Mouse (Mus musculus): ENCODE data around the gene Lrrc8e. TPM values are rescaled to one million over a fixed set of nuclear protein-coding genes. Genes with fewer than 3 reads are reported as not detected.
A peak's percentile ranks its signal among the peaks of the same experiment; 100 is the strongest.
"Not testable (repeated sequence)": the region's sequence is repeated elsewhere in the genome, so short reads cannot be mapped to it uniquely, and the experiment has no call there.

The Lrrc8e gene
- polyA plus RNA-seq, 1 experiment from 2014 or later: not detected

GRCm38 (mm10) chr8:4250306-4250970, 23.8 kb downstream of the Lrrc8e start:
- Histone ChIP-seq H3K4me1 (ENCODE audit: control insufficient read depth, insufficient read depth, low read length) (peaks cover 13% of the 10 kb centered on the region), H3K27ac (ENCODE audit: low read length) (no peak overlapping the region), H3K9ac (ENCODE audit: low read depth, low read length) (no peak overlapping the region), H3K9me3 (replicated peaks; ENCODE audit: control insufficient read depth, low read length, poor library complexity, severe bottlenecking) (no peaks in the 10 kb centered on the region), H3K4me3 (ENCODE audit: low read depth, low read length) (no peak overlapping the region), H3K4me2 (ENCODE audit: low read length) (no peak overlapping the region), H3K27me3 (ENCODE audit: control insufficient read depth, insufficient read depth, low read depth, low read length) (no peaks in the 10 kb centered on the region), H3K36me3 (ENCODE audit: control insufficient read depth, insufficient read depth, low read length) (peaks cover 20% of the 10 kb centered on the region)
- 32% methylated on average over 26 of the region's 26 CpGs for WGBS
- ATAC-seq: 0 out of 2 replicates have a peak, but pooled peaks have one; percentile 1

GRCm38 (mm10) chr8:4252116-4252760, 25.6 kb downstream of the Lrrc8e start:
- H3K9me3 ChIP-seq (replicated peaks; ENCODE audit: control insufficient read depth, low read length, poor library complexity, severe bottlenecking): no peaks in the 10 kb centered on the region
- H3K4me1 ChIP-seq (ENCODE audit: control insufficient read depth, insufficient read depth, low read length): peaks cover 25% of the 10 kb centered on the region
- peak overlapping the region; percentile 87 for H3K9ac ChIP-seq (ENCODE audit: low read depth, low read length)
- peaks cover 12% of the 10 kb centered on the region for H3K36me3 ChIP-seq (ENCODE audit: control insufficient read depth, insufficient read depth, low read length)
- H3K4me3 ChIP-seq (ENCODE audit: low read depth, low read length): peak overlapping the region; percentile 84
- H3K4me2 ChIP-seq (ENCODE audit: low read length): peak overlapping the region; percentile 75
- peak; percentile 0; the same call in 1 of the 2 replicates for ATAC-seq
- WGBS: 43% methylated on average over 8 of the region's 8 CpGs
- peak overlapping the region; percentile 88 for H3K27ac ChIP-seq (ENCODE audit: low read length)
- no peaks in the 10 kb centered on the region for H3K27me3 ChIP-seq (ENCODE audit: control insufficient read depth, insufficient read depth, low read depth, low read length)

GRCm38 (mm10) chr8:4252934-4253841, 26.6 kb downstream of the Lrrc8e start, which contains the start of gene Snapc2:
Snapc2 (plus strand) TSS chr8:4253080.
- Histone ChIP-seq H3K9me3 (replicated peaks; ENCODE audit: control insufficient read depth, low read length, poor library complexity, severe bottlenecking) (no peaks in the 10 kb centered on the region), H3K4me3 (ENCODE audit: low read depth, low read length) (peak within 1 kb of the TSS; percentile 84), H3K36me3 (ENCODE audit: control insufficient read depth, insufficient read depth, low read length) (peaks cover 11% of the 10 kb centered on the region), H3K9ac (ENCODE audit: low read depth, low read length) (peak within 1 kb of the TSS; percentile 87), H3K27me3 (ENCODE audit: control insufficient read depth, insufficient read depth, low read depth, low read length) (no peaks in the 10 kb centered on the region), H3K4me2 (ENCODE audit: low read length) (peak within 1 kb of the TSS; percentile 75), H3K4me1 (ENCODE audit: control insufficient read depth, insufficient read depth, low read length) (peaks cover 32% of the 10 kb centered on the region), H3K27ac (ENCODE audit: low read length) (peak within 1 kb of the TSS; percentile 88)
- ATAC-seq: peak; percentile 90
- WGBS: under 1% methylated on average over 69 of the region's 69 CpGs

- H3K9ac ChIP-seq (ENCODE audit: low read depth, low read length): peak overlapping the region; percentile 15; the same call in 1 of the 2 replicates
- peak overlapping the region; percentile 88 for H3K27ac ChIP-seq (ENCODE audit: low read length)
- peak overlapping the region; percentile 84 for H3K4me3 ChIP-seq (ENCODE audit: low read depth, low read length)
- H3K27me3 ChIP-seq (ENCODE audit: control insufficient read depth, insufficient read depth, low read depth, low read length): no peaks in the 10 kb centered on the region
- peak overlapping the region; percentile 75 for H3K4me2 ChIP-seq (ENCODE audit: low read length)
- H3K36me3 ChIP-seq (ENCODE audit: control insufficient read depth, insufficient read depth, low read length): peaks cover 8% of the 10 kb centered on the region; the same call in 1 of the 2 replicates
- H3K9me3 ChIP-seq (replicated peaks; ENCODE audit: control insufficient read depth, low read length, poor library complexity, severe bottlenecking): no peaks in the 10 kb centered on the region
- peaks cover 32% of the 10 kb centered on the region for H3K4me1 ChIP-seq (ENCODE audit: control insufficient read depth, insufficient read depth, low read length)
- 50% methylated on average over 6 of the region's 6 CpGs for WGBS
- no peak for ATAC-seq
Observed at GRCm38 (mm10) chr8:4254001-4254400, 27.4 kb downstream of the Lrrc8e start.

- ATAC-seq; H3K4me2 ChIP-seq (ENCODE audit: low read length); H3K9ac ChIP-seq (ENCODE audit: low read depth, low read length); H3K9me3 ChIP-seq (replicated peaks; ENCODE audit: control insufficient read depth, low read length, poor library complexity, severe bottlenecking); H3K4me3 ChIP-seq (ENCODE audit: low read depth, low read length); H3K27ac ChIP-seq (ENCODE audit: low read length); H3K27me3 ChIP-seq (ENCODE audit: control insufficient read depth, insufficient read depth, low read depth, low read length): not testable (repeated sequence)
- 89% methylated on average over 7 of the region's 7 CpGs for WGBS
- Histone ChIP-seq H3K36me3 (ENCODE audit: control insufficient read depth, insufficient read depth, low read length) (peaks cover 10% of the 10 kb centered on the region; the same call in 1 of the 2 replicates), H3K4me1 (ENCODE audit: control insufficient read depth, insufficient read depth, low read length) (peaks cover 40% of the 10 kb centered on the region)
Observed at GRCm38 (mm10) chr8:4255471-4255870, 28.8 kb downstream of the Lrrc8e start.

- Histone ChIP-seq H3K36me3 (ENCODE audit: control insufficient read depth, insufficient read depth, low read length) (peaks cover 10% of the 10 kb centered on the region; the same call in 1 of the 2 replicates), H3K9ac (ENCODE audit: low read depth, low read length) (peak overlapping the region; percentile 96), H3K27me3 (ENCODE audit: control insufficient read depth, insufficient read depth, low read depth, low read length) (no peaks in the 10 kb centered on the region), H3K27ac (ENCODE audit: low read length) (peak overlapping the region; percentile 97), H3K4me3 (ENCODE audit: low read depth, low read length) (peak overlapping the region; percentile 87), H3K9me3 (replicated peaks; ENCODE audit: control insufficient read depth, low read length, poor library complexity, severe bottlenecking) (no peaks in the 10 kb centered on the region), H3K4me1 (ENCODE audit: control insufficient read depth, insufficient read depth, low read length) (peaks cover 40% of the 10 kb centered on the region), H3K4me2 (ENCODE audit: low read length) (peak overlapping the region; percentile 73)
- ATAC-seq: no peak
- WGBS: 54% methylated on average over 4 of the region's 4 CpGs
Observed at GRCm38 (mm10) chr8:4256911-4257310, 30.3 kb downstream of the Lrrc8e start.

GRCm38 (mm10) chr8:4257350-4257749, 30.7 kb downstream of the Lrrc8e start:
- peaks cover 10% of the 10 kb centered on the region; the same call in 1 of the 2 replicates for H3K36me3 ChIP-seq (ENCODE audit: control insufficient read depth, insufficient read depth, low read length)
- WGBS: 58% methylated on average over 4 of the region's 4 CpGs
- H3K9ac ChIP-seq (ENCODE audit: low read depth, low read length): peak overlapping the region; percentile 96

GRCm38 (mm10) chr8:4258233-4258632, 31.6 kb downstream of the Lrrc8e start:
- H3K4me3 ChIP-seq (ENCODE audit: low read depth, low read length): peak overlapping the region; percentile 87
- peaks cover 36% of the 10 kb centered on the region for H3K4me1 ChIP-seq (ENCODE audit: control insufficient read depth, insufficient read depth, low read length)
- H3K36me3 ChIP-seq (ENCODE audit: control insufficient read depth, insufficient read depth, low read length): peaks cover 10% of the 10 kb centered on the region; the same call in 1 of the 2 replicates
- ATAC-seq: peak; percentile 66
- H3K9ac ChIP-seq (ENCODE audit: low read depth, low read length): peak overlapping the region; percentile 96
- H3K4me2 ChIP-seq (ENCODE audit: low read length): peak overlapping the region; percentile 73
- no peaks in the 10 kb centered on the region for H3K27me3 ChIP-seq (ENCODE audit: control insufficient read depth, insufficient read depth, low read depth, low read length)
- 3% methylated on average over 32 of the region's 35 CpGs for WGBS
- peak overlapping the region; percentile 97 for H3K27ac ChIP-seq (ENCODE audit: low read length)
- H3K9me3 ChIP-seq (replicated peaks; ENCODE audit: control insufficient read depth, low read length, poor library complexity, severe bottlenecking): no peaks in the 10 kb centered on the region

More at GRCm38 (mm10) chr8:4257350-4257749, 30.7 kb downstream of the Lrrc8e start:
- H3K4me3 ChIP-seq (ENCODE audit: low read depth, low read length): peak overlapping the region; percentile 87
- no peaks in the 10 kb centered on the region for H3K27me3 ChIP-seq (ENCODE audit: control insufficient read depth, insufficient read depth, low read depth, low read length)
- peak overlapping the region; percentile 73 for H3K4me2 ChIP-seq (ENCODE audit: low read length)
- peaks cover 39% of the 10 kb centered on the region for H3K4me1 ChIP-seq (ENCODE audit: control insufficient read depth, insufficient read depth, low read length)
- no peak for ATAC-seq
- peak overlapping the region; percentile 97 for H3K27ac ChIP-seq (ENCODE audit: low read length)
- no peaks in the 10 kb centered on the region for H3K9me3 ChIP-seq (replicated peaks; ENCODE audit: control insufficient read depth, low read length, poor library complexity, severe bottlenecking)
